Mouse (Mus musculus): Measurements from ENCODE around the gene Ginm1. TPM values are rescaled to one million over a fixed set of nuclear protein-coding genes. Genes with fewer than 3 reads are reported as not detected.

The Ginm1 gene
- total RNA-seq, 2 experiments from 2014 or later, result 111 to 119 TPM

- intact Hi-C loops (cut with DNase I), result loop anchor here (2.0 kb wide), 2 partner anchors 46 to 54 kb away; partner anchors contain the start of genes Lats1 and Pcmt1
- no peak for DNase-seq
Observed at GRCm38 (mm10) chr10:7727011-7727410, 65.6 kb downstream of the Ginm1 start.

GRCm38 (mm10) chr10:7726501-7726812, 66.2 kb downstream of the Ginm1 start:
- peak in 1 of 2 experiments; percentile 6 for DNase-seq
- intact Hi-C loops (cut with DNase I), result loop anchor here (2.0 kb wide), 2 partner anchors 46 to 54 kb away; partner anchors contain the start of genes Lats1 and Pcmt1

- DNase-seq, result peak; percentile 90 to 94
- intact Hi-C loops (cut with DNase I), result loop anchor here (2.0 kb wide), 2 partner anchors 45 to 55 kb away; partner anchors contain the start of genes Lats1 and Pcmt1
Observed at GRCm38 (mm10) chr10:7725751-7726500, 66.7 kb downstream of the Ginm1 start, which contains the start of gene Katna1. Gene Katna1, plus strand, starts transcription at chr10:7726000.

Small RNA genes within 50 kb of the gene (microRNA-seq; reads per million reads assigned to microRNA genes)
- gene Mir5104 (ENCODE audit: borderline number of aligned reads in 2 of 2), result 1.4 to 5.4 reads per million in 2 experiments

Other genes starting within 250 kb of the Ginm1 start
- gene Lrp11, start 203.0 kb downstream of the Ginm1 start, total RNA-seq (2021), result 1 to 10 TPM; 1.6 to 2.4 TPM
- 1 to 10 TPM; 5.3 to 5.5 TPM for gene Nup43, start 125.3 kb downstream of the Ginm1 start, total RNA-seq (2021)
- gene Pcmt1, start 111.7 kb downstream of the Ginm1 start, total RNA-seq (2021), result 10 to 100 TPM; 92.8 to 95.6 TPM
- gene Lats1, start 111.6 kb downstream of the Ginm1 start, total RNA-seq (2021), result 10 to 100 TPM; 11.6 to 13.0 TPM
- 10 to 100 TPM; 11.7 to 14.2 TPM for gene Katna1, start 66.8 kb downstream of the Ginm1 start, total RNA-seq (2021)
- 10 to 100 TPM; 14.9 to 15.7 TPM for gene Ppil4, start 67 bp upstream of the Ginm1 start, total RNA-seq (2021)
- under 1 TPM; 0.38 to 0.42 TPM for gene Zc3h12d, start 39.6 kb upstream of the Ginm1 start, total RNA-seq (2021)
- gene Tab2, start 163.4 kb upstream of the Ginm1 start, total RNA-seq (2021), result 10 to 100 TPM; 43.3 to 45.7 TPM